Mouse (Mus musculus): ENCODE measurements around the gene Derl2.

- TF ChIP-seq CTCF (IDR thresholded peaks at IDR 0.05; ENCODE audit: insufficient read depth, low read depth, low read length) (no peak), POLR2A (IDR thresholded peaks at IDR 0.05; ENCODE audit: insufficient read depth, low read depth, low read length) (no peak)
Measured at GRCm38 (mm10) chr11:71029403-71030118, 9.9 kb upstream of the Derl2 start.
